Mouse (Mus musculus) forebrain, postnatal 0 days (tissue): ENCODE results near the gene Uqcc1. TPM values are rescaled to one million over a fixed set of nuclear protein-coding genes. Genes with fewer than 3 reads are reported as not detected.

Experiments
- ATAC-seq: fragments of 200-750 bp; cut with Nextera tagmentation; 2 replicates; pipeline ENCODE4 v1.8.0; 2017; ENCODE audit warnings: mild to moderate bottlenecking, moderate library complexity
- DNase-seq: peaks from one replicate; pipeline ENCODE4 v3.0.0-alpha.2; 2015
- H3K27ac ChIP-seq: fragments of 300-500 bp; sonication (generic); 2 replicates; pipeline ENCODE4 v1.5.1; 2014; ENCODE audit warnings: low read depth, mild to moderate bottlenecking, antibody characterized with exemption, low read length, moderate library complexity, mixed read lengths
- H3K27me3 ChIP-seq: fragments of 300-500 bp; sonication (generic); 2 replicates; pipeline ENCODE4 v1.6.1; 2014; ENCODE audit warnings: mild to moderate bottlenecking, low read length, mixed read lengths; ENCODE audit not compliant: insufficient read depth
- H3K36me3 ChIP-seq: fragments of 300-500 bp; sonication (generic); 2 replicates; pipeline ENCODE4 v1.6.1; 2014; ENCODE audit warnings: mild to moderate bottlenecking, moderate library complexity; ENCODE audit not compliant: insufficient read depth
- H3K4me1 ChIP-seq: fragments of 300-500 bp; sonication (generic); 2 replicates; pipeline ENCODE4 v1.6.1; 2014; ENCODE audit warnings: antibody characterized with exemption; ENCODE audit not compliant: insufficient read depth
- H3K4me2 ChIP-seq: fragments of 300-500 bp; sonication (generic); 2 replicates; pipeline ENCODE4 v1.6.1; 2014; ENCODE audit warnings: low read depth, mild to moderate bottlenecking, moderate library complexity
- H3K4me3 ChIP-seq: fragments of 300-500 bp; sonication (generic); 2 replicates; pipeline ENCODE4 v1.5.1; 2014; ENCODE audit warnings: low read depth, low read length, mixed read lengths
- H3K9ac ChIP-seq: fragments of 300-500 bp; sonication (generic); 2 replicates; pipeline ENCODE4 v1.6.1; 2014; ENCODE audit warnings: mild to moderate bottlenecking
- H3K9me3 ChIP-seq: fragments of 300-500 bp; sonication (generic); 2 replicates; pipeline ENCODE4 v1.6.1; 2016; ENCODE audit warnings: low read length
- CTCF ChIP-seq: sonication (generic); IDR thresholded peaks from 2 replicates; pipeline ENCODE4 v1.5.1; 2016; ENCODE audit warnings: antibody characterized with exemption, control low read depth, low read depth
- WGBS: fragments of 180-500 bp; shearing (Covaris S2); extraction: QIAGEN DNeasy Blood & Tissue Kit; methylation state at CpG from one replicate; pipeline ENCODE4 v1.1.7; 2014; 5-methylcytosine and 5-hydroxymethylcytosine counted together
- polyA plus RNA-seq: library from polyadenylated mRNA; unstranded; fragments of >200 nt; fragmentation: Nextera tagmentation; extraction: Ambion mirVana; gene quantifications from 2 replicates; pipeline ENCODE4 v1.2.1, GENCODE M21; 2015
- total RNA-seq: library from RNA; depleted of rRNA; stranded (reverse); fragments of >200 nt; gene quantifications from 2 replicates; pipeline ENCODE4 v1.2.3, GENCODE M21; 2014

The Uqcc1 gene
- total and polyA plus RNA-seq, 2 experiments from 2014 or later, result 63.0 to 67.7 TPM

DNA sequence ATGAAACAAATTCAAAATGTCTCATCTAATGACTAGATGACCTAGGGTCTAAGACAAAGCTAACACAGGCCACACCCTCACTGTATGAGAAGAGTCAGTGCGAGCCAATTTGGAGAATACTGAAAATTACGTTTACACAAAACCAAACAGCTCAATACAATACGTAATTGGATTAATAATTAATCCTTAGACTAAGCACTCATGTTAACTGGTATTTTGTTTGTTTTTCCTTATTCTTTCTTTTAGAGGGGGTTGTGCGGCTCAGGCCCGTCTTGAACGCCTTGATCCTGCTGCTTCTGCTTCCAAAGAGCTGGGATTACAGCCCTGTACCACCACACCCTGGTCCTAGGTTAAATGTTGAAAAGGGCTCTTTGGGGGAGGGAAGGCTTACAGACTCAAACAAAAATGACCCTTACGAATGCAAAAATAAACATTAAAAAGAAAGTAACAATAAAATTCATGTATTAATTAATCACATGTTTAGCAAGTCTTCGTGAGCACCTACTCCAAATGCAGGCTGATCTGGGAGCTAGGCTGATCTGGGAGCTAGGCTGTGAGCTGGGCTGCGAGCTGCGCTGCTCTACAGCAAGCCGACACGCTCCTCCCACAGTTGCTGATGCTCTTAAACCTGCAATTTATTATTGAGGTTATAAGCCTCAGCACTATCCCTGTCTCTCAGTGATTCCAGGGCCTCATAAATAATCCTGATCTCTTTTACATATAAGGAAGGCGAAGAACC lies 35.6 kb downstream of the Uqcc1 start:
- TF ChIP-seq CTCF, result no peak
- no peak overlapping the region for H3K27ac ChIP-seq
- no peaks in the 10 kb centered on the region for H3K27me3 ChIP-seq
- no peaks in the 10 kb centered on the region for H3K4me1 ChIP-seq
- H3K4me2 ChIP-seq, result no peak overlapping the region
- WGBS, result 91% methylated on average over 13 of the region's 13 CpGs
- DNase-seq (no peak), ATAC-seq (no peak)
- no peak overlapping the region for H3K4me3 ChIP-seq
- H3K9ac ChIP-seq, result no peak overlapping the region
- peaks cover 29% of the 10 kb centered on the region for H3K36me3 ChIP-seq
- no peaks in the 10 kb centered on the region for H3K9me3 ChIP-seq

DNA sequence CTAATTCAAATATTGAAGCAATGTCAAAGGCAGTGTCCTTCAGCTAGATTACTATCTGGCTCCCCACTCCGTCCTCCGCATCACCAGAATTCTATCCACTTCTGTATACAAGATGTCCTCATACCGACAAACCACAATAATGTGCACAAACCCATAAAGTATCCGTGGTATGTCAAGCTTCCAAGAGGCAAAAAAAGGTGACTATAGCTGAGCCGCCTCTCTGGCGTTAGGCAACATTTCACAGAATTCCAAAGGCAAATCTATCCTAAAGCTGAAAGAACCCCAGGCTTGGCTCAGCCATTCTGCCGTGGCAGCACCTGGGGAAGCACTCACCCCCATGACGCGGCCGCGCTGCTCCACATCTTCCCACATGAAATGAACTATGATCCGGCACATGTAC lies 43.3 kb downstream of the Uqcc1 start:
- ATAC-seq, result no peak
- no peak overlapping the region for H3K27ac ChIP-seq

DNA sequence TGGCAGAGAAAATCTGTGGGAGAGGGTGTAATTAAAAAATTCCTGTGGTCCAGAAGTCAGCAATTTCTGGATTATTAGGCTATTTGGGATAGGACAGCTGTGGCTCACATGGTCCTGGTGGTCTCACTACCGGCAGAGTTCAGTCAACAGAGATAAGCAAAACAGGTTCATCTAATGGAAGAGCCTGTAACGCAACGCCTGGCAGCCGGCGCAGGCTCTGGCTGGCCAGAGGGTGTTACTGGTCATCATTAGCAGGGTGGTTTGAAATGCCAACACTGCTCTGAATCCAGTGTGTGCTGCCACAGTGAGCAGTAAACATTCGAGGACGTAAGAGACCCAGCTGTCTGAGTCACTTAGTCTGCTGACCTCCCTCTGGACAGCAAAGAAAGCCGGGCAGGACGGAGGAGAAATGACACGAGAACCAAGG lies 44.8 kb downstream of the Uqcc1 start:
- H3K4me2 ChIP-seq, result no peak overlapping the region
- H3K27me3 ChIP-seq, result no peaks in the 10 kb centered on the region
- H3K4me1 ChIP-seq, result no peaks in the 10 kb centered on the region
- WGBS, result 85% methylated on average over 10 of the region's 10 CpGs
- DNase-seq (no peak), ATAC-seq (no peak)
- no peak overlapping the region for H3K27ac ChIP-seq
- H3K4me3 ChIP-seq, result no peak overlapping the region
- H3K9me3 ChIP-seq, result no peaks in the 10 kb centered on the region
- no peak for TF ChIP-seq CTCF
- H3K9ac ChIP-seq, result no peak overlapping the region
- H3K36me3 ChIP-seq, result peaks cover 38% of the 10 kb centered on the region

More for the DNA sequence above, 43.3 kb downstream of the Uqcc1 start:
- H3K4me3 ChIP-seq, result no peak overlapping the region
- 96% methylated on average over 12 of the region's 12 CpGs for WGBS
- H3K4me1 ChIP-seq, result no peaks in the 10 kb centered on the region
- peaks cover 37% of the 10 kb centered on the region for H3K36me3 ChIP-seq
- DNase-seq, result no peak
- H3K9ac ChIP-seq, result no peak overlapping the region
- no peak for TF ChIP-seq CTCF
- no peak overlapping the region for H3K4me2 ChIP-seq
- no peaks in the 10 kb centered on the region for H3K27me3 ChIP-seq
- no peaks in the 10 kb centered on the region for H3K9me3 ChIP-seq

DNA sequence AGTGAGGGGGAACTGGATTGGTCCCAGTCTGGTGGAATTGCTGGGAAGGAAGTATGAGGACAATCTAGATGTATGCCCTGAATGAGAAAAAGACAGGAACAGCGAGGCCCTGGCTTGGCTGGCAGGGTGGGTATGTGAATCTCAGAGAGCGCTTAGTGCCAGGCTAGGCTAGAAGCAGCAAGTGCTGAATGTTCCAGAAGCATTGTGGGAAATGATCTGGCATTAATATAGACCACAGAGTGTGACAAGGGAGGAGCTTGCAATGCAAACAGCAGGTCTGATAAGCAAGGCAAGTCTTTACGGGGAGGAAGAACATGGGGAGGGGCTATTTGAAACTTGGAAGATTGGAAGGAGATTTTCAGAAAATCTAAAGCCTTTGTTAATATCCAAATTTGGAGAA lies 48.0 kb downstream of the Uqcc1 start:
- 79% methylated on average over 3 of the region's 3 CpGs for WGBS
- Histone ChIP-seq H3K9me3 (no peaks in the 10 kb centered on the region), H3K4me2 (no peak overlapping the region), H3K4me1 (no peaks in the 10 kb centered on the region), H3K4me3 (no peak overlapping the region), H3K9ac (no peak overlapping the region), H3K27me3 (no peaks in the 10 kb centered on the region), H3K36me3 (peaks cover 49% of the 10 kb centered on the region), H3K27ac (no peak overlapping the region)
- DNase-seq, result no peak
- no peak for ATAC-seq
- no peak for TF ChIP-seq CTCF

DNA sequence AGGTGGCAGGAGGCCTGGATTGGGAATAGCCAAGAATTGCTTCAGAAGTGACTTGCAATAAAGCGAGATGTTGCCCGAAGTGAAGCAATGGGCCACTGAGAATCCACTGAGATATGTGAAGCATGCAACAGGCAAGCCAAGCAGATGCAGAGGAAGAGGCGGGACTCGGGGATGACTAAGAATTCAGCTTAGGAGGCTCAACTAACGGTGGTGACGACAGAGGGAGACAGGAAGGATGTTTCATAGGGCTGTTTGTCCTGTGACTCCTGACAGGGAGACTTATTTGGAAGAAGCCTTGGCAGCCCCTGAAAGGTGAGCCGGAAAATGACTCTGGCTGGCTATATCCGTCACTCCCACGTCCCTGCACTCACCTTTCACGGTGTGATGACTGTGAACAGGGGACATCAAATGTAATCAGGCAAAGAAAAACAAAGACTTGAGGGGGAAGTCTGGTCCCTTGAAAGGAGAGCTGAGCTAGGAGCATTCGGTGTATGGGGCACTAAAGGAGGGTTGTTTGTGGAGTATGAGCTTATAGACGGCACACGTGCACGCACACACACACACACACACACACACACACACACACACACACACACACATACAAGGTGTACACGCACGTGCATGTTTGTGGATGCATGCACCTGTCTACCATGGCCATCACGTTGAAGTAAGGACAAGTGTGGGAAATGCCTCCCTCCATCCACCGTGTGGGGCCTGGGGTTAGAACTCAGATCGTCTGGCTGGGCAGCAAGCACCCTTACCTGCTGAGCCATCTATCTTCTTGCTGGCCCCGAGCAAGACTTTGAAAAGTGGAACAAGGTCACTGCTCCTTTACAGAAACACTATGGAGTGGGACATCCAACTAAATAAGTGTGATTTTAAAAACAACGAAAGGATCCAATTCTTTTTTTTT lies 50.9 kb downstream of the Uqcc1 start:
- Histone ChIP-seq H3K27me3 (no peaks in the 10 kb centered on the region), H3K9me3 (no peaks in the 10 kb centered on the region), H3K4me3 (no peak overlapping the region), H3K27ac (no peak overlapping the region), H3K4me1 (no peaks in the 10 kb centered on the region), H3K4me2 (no peak overlapping the region), H3K9ac (no peak overlapping the region), H3K36me3 (peaks cover 48% of the 10 kb centered on the region)
- TF ChIP-seq CTCF, result no peak
- no peak for ATAC-seq
- no peak for DNase-seq
- 87% methylated on average over 21 of the region's 21 CpGs for WGBS

DNA sequence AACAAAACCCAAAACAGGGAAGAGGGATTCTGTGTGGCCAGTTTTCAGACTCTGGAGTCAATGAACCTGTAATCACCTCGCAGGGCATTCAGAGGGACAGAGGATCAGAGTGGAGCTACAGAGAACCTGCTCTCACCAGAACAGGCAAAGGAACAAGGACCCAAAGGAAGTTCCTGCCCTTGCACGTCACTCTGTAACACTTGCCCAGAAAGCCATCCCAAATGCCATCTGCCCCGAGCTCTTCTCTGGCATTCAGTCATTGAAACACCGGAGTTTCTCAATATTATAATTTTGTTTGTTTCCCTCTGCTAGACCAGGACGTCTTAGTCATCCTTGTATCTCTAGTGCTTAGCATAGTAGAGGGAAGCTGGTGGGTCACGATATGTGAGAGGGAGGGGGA lies 56.5 kb downstream of the Uqcc1 start:
- H3K9ac ChIP-seq, result no peak overlapping the region
- no peak for TF ChIP-seq CTCF
- no peak overlapping the region for H3K4me3 ChIP-seq
- H3K4me2 ChIP-seq, result no peak overlapping the region
- peaks cover 28% of the 10 kb centered on the region; the same call in 1 of the 2 replicates for H3K36me3 ChIP-seq
- H3K27ac ChIP-seq, result no peak overlapping the region
- ATAC-seq (no peak), DNase-seq (no peak)
- no peaks in the 10 kb centered on the region for H3K9me3 ChIP-seq
- WGBS, result 54% methylated on average over 6 of the region's 6 CpGs
- H3K27me3 ChIP-seq, result no peaks in the 10 kb centered on the region
- 0 out of 2 replicates have a peak, but pooled peaks cover 4% of the 10 kb centered on the region for H3K4me1 ChIP-seq
